Mouse (Mus musculus): Measurements from ENCODE around the gene Npvf. TPM values are rescaled to one million over a fixed set of nuclear protein-coding genes. Genes with fewer than 3 reads are reported as not detected.
A peak's percentile ranks its signal among the peaks of the same experiment; 100 is the strongest.
"Not testable (repeated sequence)": the region's sequence is repeated elsewhere in the genome, so short reads cannot be mapped to it uniquely, and the experiment has no call there.

The Npvf gene
- polyA plus RNA-seq, 1 experiment from 2014 or later = not detected

- H3K4me3 ChIP-seq = no peak overlapping the region
- DNase-seq (ENCODE audit: low spot score) = no peak
- no peaks in the 10 kb centered on the region for H3K27me3 ChIP-seq (ENCODE audit: low read depth, poor library complexity, severe bottlenecking)
- 78% methylated on average over 12 of the region's 12 CpGs for WGBS
- no peaks in the 10 kb centered on the region for H3K9me3 ChIP-seq (replicated peaks)
- H3K36me3 ChIP-seq = no peaks in the 10 kb centered on the region
- no peak overlapping the region for H3K27ac ChIP-seq
- peaks cover 7% of the 10 kb centered on the region; the same call in 1 of the 2 replicates for H3K4me1 ChIP-seq
Measured at GRCm38 (mm10) chr6:50662925-50663583, 8.8 kb upstream of the Npvf start.

- 74% methylated on average over 7 of the region's 7 CpGs for WGBS
- no peak overlapping the region for H3K4me3 ChIP-seq
- no peaks in the 10 kb centered on the region for H3K36me3 ChIP-seq
- DNase-seq (ENCODE audit: low spot score) = no peak
- H3K27me3 ChIP-seq (ENCODE audit: low read depth, poor library complexity, severe bottlenecking) = no peaks in the 10 kb centered on the region
- peaks cover 7% of the 10 kb centered on the region; the same call in 1 of the 2 replicates for H3K4me1 ChIP-seq
- H3K9me3 ChIP-seq (replicated peaks) = no peaks in the 10 kb centered on the region
- H3K27ac ChIP-seq = no peak overlapping the region
Measured at GRCm38 (mm10) chr6:50661729-50662128, 7.5 kb upstream of the Npvf start.

- no peaks in the 10 kb centered on the region for H3K9me3 ChIP-seq (replicated peaks)
- H3K27me3 ChIP-seq (ENCODE audit: low read depth, poor library complexity, severe bottlenecking) = no peaks in the 10 kb centered on the region
- peaks cover 10% of the 10 kb centered on the region; the same call in 1 of the 2 replicates for H3K4me1 ChIP-seq
- no peak overlapping the region for H3K4me3 ChIP-seq
- WGBS = 88% methylated on average over 3 of the region's 3 CpGs
- no peaks in the 10 kb centered on the region for H3K36me3 ChIP-seq
- DNase-seq (ENCODE audit: low spot score) = no peak
- H3K27ac ChIP-seq = no peak overlapping the region
Measured at GRCm38 (mm10) chr6:50658466-50658865, 4.2 kb upstream of the Npvf start.

GRCm38 (mm10) chr6:50658018-50658417 is 3.8 kb upstream of the Npvf start:
- Histone ChIP-seq H3K27me3 (ENCODE audit: low read depth, poor library complexity, severe bottlenecking) (no peaks in the 10 kb centered on the region), H3K9me3 (replicated peaks) (no peaks in the 10 kb centered on the region), H3K4me1 (peaks cover 7% of the 10 kb centered on the region; the same call in 1 of the 2 replicates), H3K27ac (no peak overlapping the region), H3K36me3 (no peaks in the 10 kb centered on the region), H3K4me3 (no peak overlapping the region)
- no peak for DNase-seq (ENCODE audit: low spot score)
- 89% methylated on average over 5 of the region's 5 CpGs for WGBS

- DNase-seq (ENCODE audit: low spot score) = no peak
- H3K9me3 ChIP-seq (replicated peaks) = no peaks in the 10 kb centered on the region
- WGBS = 100% methylated on average over 1 of the region's 1 CpGs
- no peak overlapping the region for H3K4me3 ChIP-seq
- H3K27me3 ChIP-seq (ENCODE audit: low read depth, poor library complexity, severe bottlenecking) = no peaks in the 10 kb centered on the region
- 0 out of 2 replicates have a peak, but pooled peaks cover 3% of the 10 kb centered on the region for H3K4me1 ChIP-seq
- H3K36me3 ChIP-seq = no peaks in the 10 kb centered on the region
- no peak overlapping the region for H3K27ac ChIP-seq
Measured at GRCm38 (mm10) chr6:50656426-50656825, 2.2 kb upstream of the Npvf start.

GRCm38 (mm10) chr6:50655925-50656324 is 1.7 kb upstream of the Npvf start:
- H3K4me1 ChIP-seq = 0 out of 2 replicates have a peak, but pooled peaks cover 3% of the 10 kb centered on the region
- no peaks in the 10 kb centered on the region for H3K27me3 ChIP-seq (ENCODE audit: low read depth, poor library complexity, severe bottlenecking)
- H3K4me3 ChIP-seq = no peak overlapping the region
- no peaks in the 10 kb centered on the region for H3K36me3 ChIP-seq
- DNase-seq (ENCODE audit: low spot score) = no peak
- H3K9me3 ChIP-seq (replicated peaks) = no peaks in the 10 kb centered on the region
- WGBS = 82% methylated on average over 3 of the region's 3 CpGs
- H3K27ac ChIP-seq = no peak overlapping the region

GRCm38 (mm10) chr6:50647656-50648055 is 6.6 kb downstream of the Npvf start:
- Histone ChIP-seq H3K4me1 (peaks cover 25% of the 10 kb centered on the region), H3K9me3 (replicated peaks) (no peaks in the 10 kb centered on the region), H3K4me3 (no peak overlapping the region), H3K27me3 (ENCODE audit: low read depth, poor library complexity, severe bottlenecking) (no peaks in the 10 kb centered on the region), H3K36me3 (no peaks in the 10 kb centered on the region), H3K27ac (no peak overlapping the region)
- no peak for DNase-seq (ENCODE audit: low spot score)
- 90% methylated on average over 6 of the region's 6 CpGs for WGBS

- no peak for DNase-seq (ENCODE audit: low spot score)
- H3K4me1 ChIP-seq = peaks cover 35% of the 10 kb centered on the region
- no peak overlapping the region for H3K27ac ChIP-seq
- H3K9me3 ChIP-seq (replicated peaks) = no peaks in the 10 kb centered on the region
- H3K27me3 ChIP-seq (ENCODE audit: low read depth, poor library complexity, severe bottlenecking) = no peaks in the 10 kb centered on the region
- 66% methylated on average over 3 of the region's 3 CpGs for WGBS
- H3K36me3 ChIP-seq = no peaks in the 10 kb centered on the region
- H3K4me3 ChIP-seq = no peak overlapping the region
Measured at GRCm38 (mm10) chr6:50646659-50647058, 7.6 kb downstream of the Npvf start.

- Histone ChIP-seq H3K36me3 (no peaks in the 10 kb centered on the region), H3K27ac (no peak overlapping the region), H3K4me1 (peaks cover 43% of the 10 kb centered on the region), H3K9me3 (replicated peaks) (no peaks in the 10 kb centered on the region), H3K27me3 (ENCODE audit: low read depth, poor library complexity, severe bottlenecking) (no peaks in the 10 kb centered on the region), H3K4me3 (no peak overlapping the region)
- 87% methylated on average over 3 of the region's 3 CpGs for WGBS
- DNase-seq (ENCODE audit: low spot score) = no peak
Measured at GRCm38 (mm10) chr6:50644701-50645100, 9.5 kb downstream of the Npvf start.

GRCm38 (mm10) chr6:50641898-50642297 is 12.3 kb downstream of the Npvf start:
- peak; percentile 53 for DNase-seq (ENCODE audit: low spot score)
- WGBS = 61% methylated on average over 5 of the region's 5 CpGs
- no peaks in the 10 kb centered on the region for H3K36me3 ChIP-seq
- H3K27ac ChIP-seq = no peak overlapping the region
- no peak overlapping the region for H3K4me3 ChIP-seq
- H3K4me1 ChIP-seq = peaks cover 37% of the 10 kb centered on the region
- no peaks in the 10 kb centered on the region for H3K27me3 ChIP-seq (ENCODE audit: low read depth, poor library complexity, severe bottlenecking)
- H3K9me3 ChIP-seq (replicated peaks) = no peaks in the 10 kb centered on the region

- WGBS = 84% methylated on average over 4 of the region's 4 CpGs
Measured at GRCm38 (mm10) chr6:50640377-50640776, 13.9 kb downstream of the Npvf start.

GRCm38 (mm10) chr6:50639656-50640055 is 14.6 kb downstream of the Npvf start:
- no peak for DNase-seq (ENCODE audit: low spot score)

More at GRCm38 (mm10) chr6:50640377-50640776, 13.9 kb downstream of the Npvf start:
- DNase-seq (ENCODE audit: low spot score) = no peak
- Histone ChIP-seq H3K4me3 (no peak overlapping the region), H3K27me3 (ENCODE audit: low read depth, poor library complexity, severe bottlenecking) (no peaks in the 10 kb centered on the region), H3K36me3 (no peaks in the 10 kb centered on the region), H3K27ac (no peak overlapping the region), H3K9me3 (replicated peaks) (no peaks in the 10 kb centered on the region), H3K4me1 (peaks cover 31% of the 10 kb centered on the region)

GRCm38 (mm10) chr6:50626170-50626569 is 28.1 kb downstream of the Npvf start:
- H3K27me3 ChIP-seq (ENCODE audit: low read depth, poor library complexity, severe bottlenecking); H3K9me3 ChIP-seq (replicated peaks); H3K36me3 ChIP-seq; H3K4me1 ChIP-seq; DNase-seq (ENCODE audit: low spot score); H3K27ac ChIP-seq; H3K4me3 ChIP-seq: not testable (repeated sequence)
- 73% methylated on average over 2 of the region's 2 CpGs for WGBS

More at GRCm38 (mm10) chr6:50639656-50640055, 14.6 kb downstream of the Npvf start:
- Histone ChIP-seq H3K27me3 (ENCODE audit: low read depth, poor library complexity, severe bottlenecking) (no peaks in the 10 kb centered on the region), H3K4me3 (no peak overlapping the region), H3K36me3 (no peaks in the 10 kb centered on the region), H3K27ac (no peak overlapping the region), H3K9me3 (replicated peaks) (no peaks in the 10 kb centered on the region), H3K4me1 (peaks cover 31% of the 10 kb centered on the region)
- 48% methylated on average over 2 of the region's 2 CpGs for WGBS

- not testable (repeated sequence) for H3K27me3 ChIP-seq (ENCODE audit: low read depth, poor library complexity, severe bottlenecking); H3K9me3 ChIP-seq (replicated peaks); DNase-seq (ENCODE audit: low spot score); H3K36me3 ChIP-seq; H3K4me3 ChIP-seq; H3K4me1 ChIP-seq; H3K27ac ChIP-seq
- WGBS = 76% methylated on average over 1 of the region's 1 CpGs
Measured at GRCm38 (mm10) chr6:50618273-50618672, 36.0 kb downstream of the Npvf start.

Data from limb, embryonic 10.5 days (tissue).